Mouse (Mus musculus) forebrain, embryonic 13.5 days (tissue): Measurements from ENCODE around the gene Ddx56. TPM values are rescaled to one million over a fixed set of nuclear protein-coding genes. Genes with fewer than 3 reads are reported as not detected.
"Not testable (repeated sequence)": the region's sequence is repeated elsewhere in the genome, so short reads cannot be mapped to it uniquely, and the experiment has no call there.

Experiments used
- ATAC-seq: fragments of 200-750 bp; cut with Nextera tagmentation; 2 replicates; pipeline ENCODE4 v1.8.0; 2017
- H3K27ac ChIP-seq: fragments of 300-500 bp; sonication (generic); 2 replicates; pipeline ENCODE4 v1.5.1; 2015; ENCODE audit warnings: inconsistent platforms, mild to moderate bottlenecking, moderate library complexity
- H3K27me3 ChIP-seq: fragments of 300-500 bp; sonication (generic); 2 replicates; pipeline ENCODE4 v1.6.1; 2015; ENCODE audit warnings: mild to moderate bottlenecking, inconsistent platforms
- H3K36me3 ChIP-seq: fragments of 300-500 bp; sonication (generic); 2 replicates; pipeline ENCODE4 v1.6.1; 2015; ENCODE audit warnings: mild to moderate bottlenecking, inconsistent platforms; ENCODE audit not compliant: poor library complexity, severe bottlenecking
- H3K4me1 ChIP-seq: fragments of 300-500 bp; sonication (generic); 2 replicates; pipeline ENCODE4 v1.6.1; 2015; ENCODE audit warnings: inconsistent platforms
- H3K4me2 ChIP-seq: fragments of 300-500 bp; sonication (generic); 2 replicates; pipeline ENCODE4 v1.6.1; 2015; ENCODE audit warnings: inconsistent platforms, mild to moderate bottlenecking, moderate library complexity
- H3K4me3 ChIP-seq: fragments of 300-500 bp; sonication (generic); 2 replicates; pipeline ENCODE4 v1.5.1; 2015; ENCODE audit warnings: mild to moderate bottlenecking, inconsistent platforms
- H3K9ac ChIP-seq: fragments of 300-500 bp; sonication (generic); 2 replicates; pipeline ENCODE4 v1.6.1; 2015; ENCODE audit warnings: mild to moderate bottlenecking, inconsistent platforms
- H3K9me3 ChIP-seq: fragments of 300-500 bp; sonication (generic); replicated peaks from 2 replicates; pipeline ENCODE4 v1.6.1; 2016; ENCODE audit warnings: inconsistent platforms
- WGBS: fragments of 180-500 bp; shearing (Covaris S2); methylation state at CpG from one replicate; pipeline ENCODE4 v1.1.7; 2015; 5-methylcytosine and 5-hydroxymethylcytosine counted together
- polyA plus RNA-seq: library from polyadenylated mRNA; unstranded; fragments of >200 nt; fragmentation: Nextera tagmentation; extraction: Ambion mirVana; gene quantifications from 2 replicates; pipeline ENCODE4 v1.2.1, GENCODE M21; 2015

Gene Ddx56
- polyA plus RNA-seq, 1 experiment from 2014 or later: 84.2 TPM

GRCm38 (mm10) chr11:6256490-6257072, 11.0 kb downstream of the Ddx56 start:
- Histone ChIP-seq H3K4me3 (no peak overlapping the region), H3K4me2 (no peak overlapping the region), H3K4me1 (no peaks in the 10 kb centered on the region), H3K27ac (no peak overlapping the region), H3K36me3 (peaks cover 44% of the 10 kb centered on the region), H3K9ac (no peak overlapping the region), H3K9me3 (no peaks in the 10 kb centered on the region), H3K27me3 (no peaks in the 10 kb centered on the region)
- WGBS: 74% methylated on average over 6 of the region's 6 CpGs
- peak; percentile 55 for ATAC-seq

GRCm38 (mm10) chr11:6254602-6255001, 13.0 kb downstream of the Ddx56 start:
- H3K27me3 ChIP-seq, H3K27ac ChIP-seq, H3K9me3 ChIP-seq, H3K9ac ChIP-seq, H3K4me3 ChIP-seq, H3K4me1 ChIP-seq, H3K4me2 ChIP-seq, ATAC-seq: not testable (repeated sequence)
- H3K36me3 ChIP-seq: peaks cover 24% of the 10 kb centered on the region
- WGBS: 93% methylated on average over 2 of the region's 2 CpGs

GRCm38 (mm10) chr11:6252824-6253223, 14.7 kb downstream of the Ddx56 start:
- H3K9me3 ChIP-seq: no peaks in the 10 kb centered on the region
- H3K4me1 ChIP-seq: no peaks in the 10 kb centered on the region
- no peak overlapping the region for H3K4me3 ChIP-seq
- no peaks in the 10 kb centered on the region for H3K27me3 ChIP-seq
- H3K9ac ChIP-seq: no peak overlapping the region
- no peak for ATAC-seq
- no peak overlapping the region for H3K27ac ChIP-seq
- no peak overlapping the region for H3K4me2 ChIP-seq
- H3K36me3 ChIP-seq: peaks cover 6% of the 10 kb centered on the region
- 89% methylated on average over 4 of the region's 4 CpGs for WGBS

GRCm38 (mm10) chr11:6252248-6252647, 15.3 kb downstream of the Ddx56 start:
- H3K4me2 ChIP-seq: no peak overlapping the region
- no peak overlapping the region for H3K9ac ChIP-seq
- 0 out of 2 replicates have a peak, but pooled peaks cover 1% of the 10 kb centered on the region for H3K36me3 ChIP-seq
- 90% methylated on average over 5 of the region's 5 CpGs for WGBS
- H3K4me3 ChIP-seq: no peak overlapping the region
- ATAC-seq: no peak
- H3K9me3 ChIP-seq: no peaks in the 10 kb centered on the region
- H3K4me1 ChIP-seq: no peaks in the 10 kb centered on the region
- no peak overlapping the region for H3K27ac ChIP-seq
- H3K27me3 ChIP-seq: no peaks in the 10 kb centered on the region

- 53% methylated on average over 17 of the region's 19 CpGs for WGBS
- H3K4me3 ChIP-seq: no peak overlapping the region
- H3K27me3 ChIP-seq: no peaks in the 10 kb centered on the region
- no peak overlapping the region for H3K4me2 ChIP-seq
- H3K4me1 ChIP-seq: no peaks in the 10 kb centered on the region
- ATAC-seq: no peak
- no peak overlapping the region for H3K9ac ChIP-seq
- no peaks in the 10 kb centered on the region for H3K36me3 ChIP-seq
- no peak overlapping the region for H3K27ac ChIP-seq
- no peaks in the 10 kb centered on the region for H3K9me3 ChIP-seq
Observed at GRCm38 (mm10) chr11:6244707-6245106, 22.9 kb downstream of the Ddx56 start.

- H3K4me3 ChIP-seq: no peak overlapping the region
- 80% methylated on average over 4 of the region's 4 CpGs for WGBS
- H3K4me1 ChIP-seq: no peaks in the 10 kb centered on the region
- no peak overlapping the region for H3K4me2 ChIP-seq
- no peak overlapping the region for H3K27ac ChIP-seq
- H3K27me3 ChIP-seq: no peaks in the 10 kb centered on the region
- peaks cover 15% of the 10 kb centered on the region for H3K9me3 ChIP-seq
- no peaks in the 10 kb centered on the region for H3K36me3 ChIP-seq
- no peak overlapping the region for H3K9ac ChIP-seq
- no peak for ATAC-seq
Observed at GRCm38 (mm10) chr11:6233025-6233424, 34.5 kb downstream of the Ddx56 start.

- WGBS: 94% methylated on average over 7 of the region's 7 CpGs
- H3K4me1 ChIP-seq: no peaks in the 10 kb centered on the region
- H3K36me3 ChIP-seq: no peaks in the 10 kb centered on the region
- peaks cover 2% of the 10 kb centered on the region; the same call in 1 of the 2 replicates for H3K9me3 ChIP-seq
- H3K4me3 ChIP-seq: no peak within 1 kb of the TSS
- no peak within 1 kb of the TSS for H3K9ac ChIP-seq
- no peak for ATAC-seq
- H3K4me2 ChIP-seq: no peak within 1 kb of the TSS
- 0 out of 2 replicates have a peak, but pooled peaks cover 4% of the 10 kb centered on the region for H3K27me3 ChIP-seq
- no peak within 1 kb of the TSS for H3K27ac ChIP-seq
Observed at GRCm38 (mm10) chr11:6230012-6230411, 37.6 kb downstream of the Ddx56 start, which contains the start of gene Npc1l1. Npc1l1 (minus strand) TSS chr11:6230143.

- Histone ChIP-seq H3K27ac (no peak overlapping the region), H3K27me3 (0 out of 2 replicates have a peak, but pooled peaks cover 4% of the 10 kb centered on the region), H3K36me3 (no peaks in the 10 kb centered on the region), H3K9ac (no peak overlapping the region), H3K4me3 (no peak overlapping the region), H3K9me3 (no peaks in the 10 kb centered on the region), H3K4me2 (no peak overlapping the region), H3K4me1 (no peaks in the 10 kb centered on the region)
- 83% methylated on average over 14 of the region's 14 CpGs for WGBS
- no peak for ATAC-seq
Observed at GRCm38 (mm10) chr11:6224541-6225229, 42.9 kb downstream of the Ddx56 start.

- H3K4me1 ChIP-seq: no peaks in the 10 kb centered on the region
- no peak overlapping the region for H3K9ac ChIP-seq
- H3K27ac ChIP-seq: no peak overlapping the region
- no peak for ATAC-seq
- no peaks in the 10 kb centered on the region for H3K36me3 ChIP-seq
- 90% methylated on average over 10 of the region's 10 CpGs for WGBS
- 0 out of 2 replicates have a peak, but pooled peaks cover 4% of the 10 kb centered on the region for H3K27me3 ChIP-seq
- H3K9me3 ChIP-seq: no peaks in the 10 kb centered on the region
- H3K4me3 ChIP-seq: no peak overlapping the region
- H3K4me2 ChIP-seq: no peak overlapping the region
Observed at GRCm38 (mm10) chr11:6222187-6222586, 45.4 kb downstream of the Ddx56 start.

- H3K4me2 ChIP-seq: no peak overlapping the region
- H3K4me3 ChIP-seq: no peak overlapping the region
- no peaks in the 10 kb centered on the region for H3K27me3 ChIP-seq
- H3K36me3 ChIP-seq: no peaks in the 10 kb centered on the region
- 87% methylated on average over 6 of the region's 6 CpGs for WGBS
- no peak overlapping the region for H3K9ac ChIP-seq
- no peaks in the 10 kb centered on the region for H3K4me1 ChIP-seq
- no peaks in the 10 kb centered on the region for H3K9me3 ChIP-seq
- no peak overlapping the region for H3K27ac ChIP-seq
- no peak for ATAC-seq
Observed at GRCm38 (mm10) chr11:6219967-6220366, 47.6 kb downstream of the Ddx56 start.

GRCm38 (mm10) chr11:6218189-6218896, 49.2 kb downstream of the Ddx56 start:
- Histone ChIP-seq H3K4me3 (no peak overlapping the region), H3K27me3 (no peaks in the 10 kb centered on the region), H3K4me2 (no peak overlapping the region), H3K27ac (no peak overlapping the region), H3K9ac (no peak overlapping the region), H3K4me1 (no peaks in the 10 kb centered on the region), H3K9me3 (no peaks in the 10 kb centered on the region), H3K36me3 (no peaks in the 10 kb centered on the region)
- 83% methylated on average over 11 of the region's 11 CpGs for WGBS
- no peak for ATAC-seq

- no peak for ATAC-seq
- no peak overlapping the region for H3K4me3 ChIP-seq
- no peaks in the 10 kb centered on the region for H3K4me1 ChIP-seq
- no peaks in the 10 kb centered on the region for H3K36me3 ChIP-seq
- H3K27ac ChIP-seq: no peak overlapping the region
- H3K9me3 ChIP-seq: no peaks in the 10 kb centered on the region
- H3K9ac ChIP-seq: no peak overlapping the region
- 59% methylated on average over 3 of the region's 3 CpGs for WGBS
- H3K27me3 ChIP-seq: no peaks in the 10 kb centered on the region
- no peak overlapping the region for H3K4me2 ChIP-seq
Observed at GRCm38 (mm10) chr11:6216834-6217233, 50.7 kb downstream of the Ddx56 start.
